Mouse (Mus musculus): Measurements from ENCODE around the gene Ckap2.
A peak's percentile ranks its signal among the peaks of the same experiment; 100 is the strongest.
"Not testable (repeated sequence)": the region's sequence is repeated elsewhere in the genome, so short reads cannot be mapped to it uniquely, and the experiment has no call there.

Gene Ckap2

DNA sequence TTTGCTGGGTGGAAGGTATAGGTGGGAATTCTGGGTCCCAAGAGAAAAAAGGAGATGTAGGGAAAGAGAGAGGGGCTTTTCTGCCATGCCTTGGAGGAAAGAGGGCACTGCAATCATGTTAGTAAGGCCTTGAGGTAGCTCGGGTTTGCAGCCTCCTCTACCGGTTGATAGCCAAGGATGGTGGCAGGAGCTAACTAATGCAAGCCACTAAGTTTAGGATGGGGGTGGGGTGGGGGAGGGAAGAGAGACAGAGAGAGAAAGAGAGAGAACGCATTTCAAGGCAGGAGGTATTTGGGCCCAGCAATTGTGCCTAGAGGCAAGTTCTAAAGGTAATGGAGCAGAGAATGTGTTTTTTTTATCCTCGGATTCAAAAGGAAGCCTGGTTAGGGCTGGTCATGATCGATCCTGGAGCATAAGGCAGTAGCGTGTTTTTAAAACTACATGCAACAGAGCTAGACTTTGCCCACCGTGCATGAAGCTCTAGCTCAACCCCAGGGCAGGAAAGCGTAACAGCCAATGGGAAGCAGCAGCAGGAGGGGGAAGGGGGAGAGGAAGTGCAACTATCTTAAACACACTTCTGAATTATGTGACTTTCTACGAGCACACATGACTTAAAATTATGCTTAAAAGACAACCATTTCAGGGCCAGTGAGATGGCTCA lies 37.8 kb downstream of the Ckap2 start:
- DNase-seq: no peak

DNA sequence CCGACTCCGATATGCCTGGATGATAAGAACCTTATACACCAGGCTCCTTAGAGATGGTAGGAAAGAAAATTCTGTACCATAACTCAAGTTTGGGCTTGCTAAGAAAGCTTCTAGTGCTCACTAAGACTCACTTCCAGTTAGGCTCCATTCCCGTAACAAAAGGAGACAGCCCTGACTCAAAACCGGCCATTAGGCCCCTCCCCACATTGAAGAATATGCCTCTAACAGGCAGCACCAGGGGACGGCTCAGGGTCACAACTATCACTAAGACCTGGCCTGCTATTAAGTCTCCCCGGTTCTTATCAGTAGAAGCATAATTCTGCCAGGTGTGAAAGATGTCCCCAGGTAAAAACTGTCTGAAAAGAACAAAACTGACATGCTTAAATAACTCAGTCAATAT lies 39.8 kb downstream of the Ckap2 start:
- DNase-seq: no peak

DNA sequence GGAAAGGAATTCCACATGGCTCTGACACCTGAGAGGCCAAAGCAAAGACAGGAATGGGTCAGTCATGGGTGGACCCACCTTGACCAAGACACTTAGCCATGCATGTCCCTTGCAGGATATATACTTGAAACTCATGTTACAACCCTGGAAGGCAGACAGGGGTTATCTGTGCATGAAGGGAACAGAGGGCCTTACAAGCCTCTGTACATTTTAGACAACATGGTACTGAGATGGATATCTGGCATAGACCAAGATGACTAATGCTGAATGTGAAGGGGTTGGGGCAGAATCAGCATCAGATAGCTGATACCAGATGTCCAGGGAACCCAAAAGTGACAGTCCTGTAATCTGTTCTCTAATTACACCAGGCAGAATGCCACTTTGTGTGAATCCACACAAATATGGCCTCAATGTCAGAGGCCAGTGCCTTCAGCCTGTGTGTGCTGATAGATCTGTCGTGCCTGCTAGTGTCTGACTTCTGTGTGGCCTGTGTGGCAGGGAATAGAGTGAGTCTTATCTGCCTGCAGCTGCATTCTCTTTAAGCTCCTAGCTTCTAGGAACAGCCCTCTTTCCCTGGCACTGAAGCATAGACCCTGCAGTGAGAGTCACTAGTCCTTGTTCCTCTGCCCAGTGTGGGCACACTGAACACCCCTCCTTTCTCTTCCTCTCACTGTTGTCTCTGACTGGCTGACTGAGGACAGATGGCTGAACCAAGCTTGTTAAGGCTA lies 41.7 kb downstream of the Ckap2 start:
- no peak for DNase-seq

DNA sequence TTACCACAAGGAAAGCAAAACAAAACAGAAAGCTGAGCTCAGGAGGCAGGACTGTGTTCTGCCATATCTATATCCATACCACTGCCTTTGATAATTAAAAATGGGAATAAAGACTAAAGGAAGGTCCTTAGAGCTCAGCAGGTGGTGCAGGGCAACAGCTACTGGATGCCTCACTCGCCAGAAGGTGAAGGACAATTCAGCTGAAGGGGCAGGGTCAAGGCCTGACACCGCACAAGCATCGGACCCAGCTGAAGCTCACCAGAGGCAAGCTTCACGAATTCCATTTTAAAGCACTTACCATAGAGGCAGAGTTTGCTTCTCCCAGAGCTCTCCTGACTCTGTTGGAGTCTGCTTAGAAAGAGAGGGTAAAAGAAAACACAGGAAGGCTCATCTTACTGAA lies 43.0 kb downstream of the Ckap2 start:
- no peak for DNase-seq

DNA sequence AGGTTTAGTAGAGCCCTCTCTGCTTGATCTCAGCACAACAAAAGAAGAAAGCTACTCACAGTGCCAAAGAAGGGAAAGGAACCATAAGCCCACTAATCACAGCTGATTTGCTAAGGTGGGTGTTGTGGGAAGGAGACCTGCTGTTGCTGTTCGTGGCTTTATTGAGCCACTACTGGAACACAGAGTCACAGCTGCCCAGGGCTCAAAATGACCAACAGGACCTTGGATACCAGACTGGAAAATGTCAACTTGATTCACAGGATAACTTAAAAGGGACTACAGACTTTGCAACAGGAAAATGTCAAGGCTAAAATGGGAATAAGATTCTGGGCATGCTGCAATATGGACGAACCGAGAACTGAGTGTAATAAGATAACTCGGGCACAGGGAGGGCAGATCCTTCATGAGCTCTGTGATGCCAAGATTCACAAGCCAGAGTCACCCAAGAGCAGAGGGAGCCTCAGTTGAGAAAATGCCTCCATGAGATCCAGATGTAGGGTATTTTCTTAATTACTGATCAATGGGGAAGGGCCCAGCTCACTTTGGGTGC lies 43.7 kb downstream of the Ckap2 start:
- DNase-seq: no peak

DNA sequence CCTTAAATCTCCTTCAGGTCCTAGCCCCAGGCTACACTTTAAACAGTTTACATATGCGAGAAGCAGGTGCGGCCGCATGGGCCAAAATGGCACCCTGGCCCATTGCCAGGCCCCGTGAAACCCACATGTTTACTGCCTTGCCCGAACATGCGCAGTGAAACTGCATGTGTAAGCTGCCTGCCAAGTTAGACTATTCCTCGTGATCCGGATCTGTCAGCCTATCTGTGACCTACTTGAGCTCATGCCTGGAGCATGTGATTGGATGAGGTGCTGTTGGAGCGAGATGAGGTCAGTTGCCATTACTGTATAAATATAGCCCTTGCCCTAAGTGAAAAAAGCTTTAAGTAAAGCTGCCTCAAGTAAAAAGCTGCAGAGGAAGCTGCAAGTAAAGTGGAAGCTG lies 49.2 kb downstream of the Ckap2 start:
- DNase-seq: not testable (repeated sequence)

DNA sequence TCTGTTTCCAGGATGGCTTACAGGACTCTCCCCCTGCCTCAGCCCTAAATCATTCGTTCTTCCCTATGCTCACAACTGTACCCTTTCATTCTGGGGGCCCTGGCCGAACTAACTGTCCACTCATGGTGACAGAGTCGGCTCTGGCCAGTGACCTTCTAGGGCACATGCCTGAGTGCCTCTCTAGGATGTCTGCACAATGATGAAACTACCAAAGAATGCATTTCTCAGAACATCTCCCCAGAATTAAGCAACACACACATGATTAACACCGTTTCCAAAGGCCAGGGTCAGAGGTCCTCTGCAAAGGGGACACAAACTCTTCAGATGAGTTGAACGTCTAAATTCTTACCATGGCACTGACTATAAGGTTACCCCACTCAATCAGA lies 50.9 kb downstream of the Ckap2 start:
- DNase-seq: no peak

DNA sequence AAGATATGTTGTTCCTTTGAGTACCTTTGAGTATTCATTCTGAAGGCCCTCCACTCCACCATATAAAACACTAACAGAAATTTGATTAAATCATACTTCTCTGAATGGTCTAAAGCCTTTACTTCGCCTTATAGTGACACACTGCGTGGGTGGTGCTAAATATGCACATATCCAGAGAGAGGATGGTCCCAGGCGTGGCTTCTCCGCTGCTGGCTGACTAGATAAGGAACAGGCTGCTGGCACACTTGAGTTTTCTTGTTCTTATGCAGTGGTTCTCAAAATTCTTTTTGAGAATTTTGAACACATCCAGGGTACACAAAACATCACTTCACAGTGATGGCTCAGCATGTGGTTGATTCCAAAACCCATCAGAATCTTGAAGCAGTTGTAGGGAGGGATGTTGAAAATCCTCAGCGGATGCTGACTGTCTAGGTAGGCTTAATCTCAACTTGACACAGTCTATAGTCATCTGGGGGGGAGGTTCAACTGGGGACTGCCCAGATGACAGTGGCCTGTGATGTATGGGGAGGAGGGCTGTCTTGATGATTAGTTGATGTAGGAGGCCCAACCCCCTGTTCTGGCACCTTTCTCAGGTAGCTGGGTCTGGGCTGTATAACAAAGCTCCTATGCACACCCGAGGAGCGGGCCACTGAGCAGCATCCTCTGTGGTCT lies 51.4 kb downstream of the Ckap2 start:
- DNase-seq: no peak

DNA sequence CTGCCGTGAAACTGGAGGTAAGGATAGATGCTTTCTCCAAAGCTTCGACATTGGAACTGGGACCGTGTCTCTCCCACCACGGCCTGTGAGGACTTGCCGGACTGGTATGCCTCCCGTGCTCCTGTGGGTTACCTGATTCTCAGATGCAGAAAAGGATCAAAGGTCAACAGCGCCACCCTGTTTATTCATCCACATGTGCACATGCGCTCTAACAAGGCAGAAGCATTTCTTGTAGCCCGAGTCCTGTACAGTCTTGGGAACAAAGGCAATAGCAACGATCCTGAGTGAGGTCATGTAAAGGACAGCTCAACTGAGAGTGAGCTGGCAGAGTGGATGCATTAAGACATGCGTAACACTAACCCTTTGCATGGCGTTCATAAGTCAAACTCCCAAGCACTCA lies 53.6 kb downstream of the Ckap2 start:
- no peak for DNase-seq

DNA sequence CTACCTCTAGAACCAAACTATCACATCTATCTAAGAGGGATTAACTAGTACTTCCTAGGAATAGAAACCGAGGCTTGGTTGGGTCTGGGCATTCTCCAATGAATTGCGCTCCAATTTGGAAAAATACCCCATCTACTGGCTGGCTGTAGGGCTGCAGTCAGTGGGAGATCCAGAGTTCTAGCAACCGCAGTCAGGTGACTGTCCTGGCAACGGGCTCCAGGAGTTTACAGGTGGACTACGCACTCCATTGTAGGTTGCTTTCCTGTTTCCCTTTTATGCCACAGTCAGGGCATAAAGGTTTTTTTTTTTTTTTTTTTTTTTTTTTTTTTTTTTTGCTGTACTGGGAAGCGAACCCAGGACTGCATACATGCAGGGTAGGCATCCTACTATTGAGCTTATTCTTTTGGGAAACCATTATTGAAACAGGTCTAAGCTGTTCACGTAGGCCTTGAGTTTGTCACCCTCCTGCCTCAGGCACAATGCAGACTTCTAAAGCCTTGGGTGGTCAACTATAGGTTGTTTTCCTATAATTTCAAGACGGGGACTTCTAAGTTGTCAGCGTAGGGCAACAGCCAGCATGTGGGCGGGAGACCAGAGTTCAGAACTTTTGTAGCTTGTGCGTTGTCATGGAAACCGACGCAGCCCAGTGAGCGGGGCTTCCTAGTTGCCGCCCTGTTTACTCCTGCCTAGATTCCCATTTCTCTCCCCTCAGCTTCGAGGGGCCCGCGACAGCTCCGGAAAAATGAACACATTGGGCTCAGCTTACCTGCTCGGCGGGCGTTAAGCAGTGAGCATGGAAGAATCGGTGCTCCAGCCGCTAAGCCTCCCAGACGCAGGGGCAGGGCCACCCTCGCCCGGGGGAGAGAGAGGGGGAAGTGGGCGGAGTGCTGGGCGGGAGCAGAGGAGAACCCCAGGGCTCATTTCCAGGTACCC lies 61.1 kb downstream of the Ckap2 start, which contains the start of gene Nek5:
Gene Nek5 (minus strand): TSS at position 834 of the 933 bp plus-strand sequence.
- peak; percentile 31 to 34 for DNase-seq

Measured in B cell, adult 2 months (primary cell).